Mouse (Mus musculus) limb, embryonic 12.5 days (tissue): ENCODE measurements around the gene Emc8. TPM values are rescaled to one million over a fixed set of nuclear protein-coding genes. Genes with fewer than 3 reads are reported as not detected.

ENCODE experiments used
- ATAC-seq: fragments of 200-750 bp; cut with Nextera tagmentation; 2 replicates; pipeline ENCODE4 v1.8.0; 2017; ENCODE audit warnings: low read depth, moderate TSS enrichment; ENCODE audit not compliant: insufficient number of reproducible peaks, insufficient read depth, low FRiP score, low TSS enrichment
- H3K27ac ChIP-seq: fragments of 300-500 bp; sonication (generic); 2 replicates; pipeline ENCODE4 v1.5.1; 2016; ENCODE audit warnings: mild to moderate bottlenecking, moderate library complexity
- H3K27me3 ChIP-seq: fragments of 300-500 bp; sonication (generic); 2 replicates; pipeline ENCODE4 v1.6.1; 2016; ENCODE audit warnings: mild to moderate bottlenecking, moderate library complexity
- H3K36me3 ChIP-seq: fragments of 300-500 bp; sonication (generic); 2 replicates; pipeline ENCODE4 v1.6.1; 2016; ENCODE audit warnings: mild to moderate bottlenecking, moderate library complexity
- H3K4me1 ChIP-seq: fragments of 300-500 bp; sonication (generic); replicated peaks from 2 replicates; pipeline ENCODE4 v1.6.1; 2016
- H3K4me2 ChIP-seq: fragments of 300-500 bp; sonication (generic); 2 replicates; pipeline ENCODE4 v1.6.1; 2016; ENCODE audit warnings: mild to moderate bottlenecking, moderate library complexity
- H3K4me3 ChIP-seq: fragments of 300-500 bp; sonication (generic); replicated peaks from 2 replicates; pipeline ENCODE4 v1.5.1; 2016; ENCODE audit warnings: mild to moderate bottlenecking
- H3K9ac ChIP-seq: fragments of 300-500 bp; sonication (generic); replicated peaks from 2 replicates; pipeline ENCODE4 v1.6.1; 2016; ENCODE audit warnings: mild to moderate bottlenecking, moderate library complexity
- H3K9me3 ChIP-seq: fragments of 300-500 bp; sonication (generic); 2 replicates; pipeline ENCODE4 v1.6.1; 2016; ENCODE audit warnings: mild to moderate bottlenecking, moderate library complexity
- WGBS: fragments of 180-500 bp; shearing (Covaris S2); methylation state at CpG from one replicate; pipeline ENCODE4 v1.1.7; 2016; 5-methylcytosine and 5-hydroxymethylcytosine counted together
- polyA plus RNA-seq: library from polyadenylated mRNA; unstranded; fragments of >200 nt; fragmentation: Nextera tagmentation; extraction: Ambion mirVana; gene quantifications from 2 replicates; pipeline ENCODE4 v1.2.1, GENCODE M21; 2016

Emc8 gene
- polyA plus RNA-seq, 1 experiment from 2014 or later = 294 TPM

GRCm38 (mm10) chr8:120634329-120634839, 34.0 kb downstream of the Emc8 start:
- Histone ChIP-seq H3K9ac (peak overlapping the region; percentile 80), H3K4me3 (peak overlapping the region; percentile 74), H3K4me1 (peaks cover 26% of the 10 kb centered on the region), H3K27me3 (peaks cover 38% of the 10 kb centered on the region), H3K4me2 (peak overlapping the region; percentile 99), H3K27ac (no peak overlapping the region), H3K36me3 (no peaks in the 10 kb centered on the region; the same call in 1 of the 2 replicates), H3K9me3 (peaks cover 7% of the 10 kb centered on the region)
- WGBS = 2% methylated on average over 40 of the region's 42 CpGs
- no peak; the same call in 1 of the 2 replicates for ATAC-seq

GRCm38 (mm10) chr8:120633665-120634271, 34.6 kb downstream of the Emc8 start:
- WGBS = under 1% methylated on average over 43 of the region's 44 CpGs

GRCm38 (mm10) chr8:120632969-120633664, 35.3 kb downstream of the Emc8 start:
- Histone ChIP-seq H3K27ac (no peak overlapping the region), H3K36me3 (no peaks in the 10 kb centered on the region; the same call in 1 of the 2 replicates), H3K4me1 (peaks cover 26% of the 10 kb centered on the region), H3K4me3 (peak overlapping the region; percentile 74), H3K9me3 (peaks cover 7% of the 10 kb centered on the region), H3K9ac (peak overlapping the region; percentile 80; the same call in 1 of the 2 replicates), H3K4me2 (peak overlapping the region; percentile 99), H3K27me3 (peaks cover 38% of the 10 kb centered on the region)
- ATAC-seq = no peak
- WGBS = 33% methylated on average over 17 of the region's 17 CpGs

More at GRCm38 (mm10) chr8:120633665-120634271, 34.6 kb downstream of the Emc8 start:
- peak overlapping the region; percentile 99 for H3K4me2 ChIP-seq
- peak overlapping the region; percentile 74 for H3K4me3 ChIP-seq
- peak overlapping the region; percentile 80 for H3K9ac ChIP-seq
- no peaks in the 10 kb centered on the region; the same call in 1 of the 2 replicates for H3K36me3 ChIP-seq
- peaks cover 7% of the 10 kb centered on the region for H3K9me3 ChIP-seq
- H3K4me1 ChIP-seq = peaks cover 26% of the 10 kb centered on the region
- no peak overlapping the region for H3K27ac ChIP-seq
- peaks cover 38% of the 10 kb centered on the region for H3K27me3 ChIP-seq
- peak; percentile 35; the same call in 1 of the 2 replicates for ATAC-seq

GRCm38 (mm10) chr8:120631441-120632375, 36.7 kb downstream of the Emc8 start:
- peaks cover 26% of the 10 kb centered on the region for H3K4me1 ChIP-seq
- WGBS = 80% methylated on average over 21 of the region's 21 CpGs
- H3K27me3 ChIP-seq = peaks cover 38% of the 10 kb centered on the region
- no peak overlapping the region for H3K9ac ChIP-seq
- no peak overlapping the region for H3K27ac ChIP-seq
- no peaks in the 10 kb centered on the region; the same call in 1 of the 2 replicates for H3K36me3 ChIP-seq
- H3K9me3 ChIP-seq = peaks cover 7% of the 10 kb centered on the region
- H3K4me2 ChIP-seq = no peak overlapping the region
- no peak for ATAC-seq
- H3K4me3 ChIP-seq = no peak overlapping the region

DNA sequence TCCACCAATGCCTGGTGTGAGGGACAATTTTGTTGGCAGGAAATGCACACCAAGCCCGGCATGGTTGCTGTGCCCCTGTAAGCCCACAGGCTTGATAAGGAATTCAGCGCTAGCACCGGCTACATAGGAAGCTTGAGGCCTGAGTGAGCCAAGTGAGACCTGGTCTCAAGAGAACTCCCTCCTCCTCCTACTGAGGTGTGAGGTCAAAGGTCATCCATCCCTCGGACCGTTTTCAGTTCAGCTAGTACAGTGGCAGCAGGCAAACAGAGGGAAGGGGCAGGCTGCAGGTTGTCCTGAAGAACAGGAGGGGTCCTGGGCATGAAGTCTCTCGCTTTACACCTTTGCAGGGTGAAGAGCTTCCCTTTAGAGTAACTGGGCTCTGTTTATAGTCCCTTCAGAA, 37.5 kb downstream of the Emc8 start:
- Histone ChIP-seq H3K4me1 (peaks cover 26% of the 10 kb centered on the region), H3K36me3 (no peaks in the 10 kb centered on the region; the same call in 1 of the 2 replicates), H3K27ac (no peak overlapping the region), H3K4me3 (no peak overlapping the region), H3K27me3 (peaks cover 38% of the 10 kb centered on the region), H3K9me3 (peaks cover 7% of the 10 kb centered on the region), H3K4me2 (no peak overlapping the region), H3K9ac (no peak overlapping the region)
- WGBS = 36% methylated on average over 6 of the region's 6 CpGs
- ATAC-seq = no peak

DNA sequence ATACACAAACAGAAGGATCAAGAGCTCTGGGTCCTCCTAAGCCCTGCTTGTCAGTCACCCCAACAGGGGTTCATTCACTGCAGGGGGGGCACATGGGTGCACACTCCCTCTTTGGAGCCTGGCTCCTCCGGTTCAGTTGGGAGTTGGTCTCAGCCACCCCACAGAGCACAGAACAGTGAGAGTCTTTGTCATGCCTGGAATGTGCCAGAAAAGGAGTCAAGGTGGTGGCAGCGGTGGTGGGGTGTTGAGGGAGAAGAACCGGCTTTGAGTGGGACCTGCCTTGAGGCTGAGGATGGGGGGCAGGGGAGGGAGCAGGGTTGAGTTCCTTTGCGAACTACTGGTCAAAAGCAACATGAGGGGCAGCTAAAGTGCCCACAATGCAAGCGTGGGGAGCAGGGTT, 38.3 kb downstream of the Emc8 start:
- no peak overlapping the region for H3K4me3 ChIP-seq
- H3K4me2 ChIP-seq = no peak overlapping the region
- ATAC-seq = no peak
- peaks cover 33% of the 10 kb centered on the region for H3K27me3 ChIP-seq
- H3K4me1 ChIP-seq = peaks cover 26% of the 10 kb centered on the region
- H3K27ac ChIP-seq = no peak overlapping the region
- 55% methylated on average over 5 of the region's 5 CpGs for WGBS
- no peak overlapping the region for H3K9ac ChIP-seq
- peaks cover 7% of the 10 kb centered on the region for H3K9me3 ChIP-seq
- H3K36me3 ChIP-seq = no peaks in the 10 kb centered on the region; the same call in 1 of the 2 replicates

GRCm38 (mm10) chr8:120627298-120627697, 41.1 kb downstream of the Emc8 start:
- H3K4me1 ChIP-seq = peaks cover 14% of the 10 kb centered on the region; the same call in 1 of the 2 replicates
- H3K27ac ChIP-seq = no peak overlapping the region
- peaks cover 6% of the 10 kb centered on the region for H3K27me3 ChIP-seq
- no peak overlapping the region for H3K4me2 ChIP-seq
- no peaks in the 10 kb centered on the region for H3K36me3 ChIP-seq
- H3K9me3 ChIP-seq = peaks cover under 1% of the 10 kb centered on the region
- WGBS = 91% methylated on average over 5 of the region's 5 CpGs
- ATAC-seq = no peak
- H3K9ac ChIP-seq = no peak overlapping the region
- no peak overlapping the region for H3K4me3 ChIP-seq

DNA sequence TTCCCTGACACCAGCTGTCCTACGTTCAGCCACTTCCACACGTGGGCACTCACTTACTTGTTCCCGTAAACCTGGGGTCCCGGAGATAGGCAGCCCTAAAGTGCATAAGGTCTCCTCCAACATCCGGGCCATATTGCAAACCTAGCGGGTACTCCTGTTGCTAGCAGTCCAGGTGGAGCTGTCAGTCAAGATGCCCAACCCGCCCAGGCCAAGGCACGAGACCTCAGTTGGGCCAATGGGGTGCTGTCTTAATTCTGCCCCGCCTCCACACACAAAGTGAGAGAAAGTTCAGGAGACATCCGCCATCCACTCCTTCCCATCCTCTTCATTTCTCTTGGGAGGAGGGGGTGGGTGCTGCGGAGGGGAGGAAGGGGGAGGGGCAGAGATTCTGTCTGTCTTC, 41.9 kb downstream of the Emc8 start:
- WGBS = 57% methylated on average over 11 of the region's 11 CpGs
- Histone ChIP-seq H3K4me3 (no peak overlapping the region), H3K4me2 (no peak overlapping the region), H3K27ac (no peak overlapping the region), H3K4me1 (peaks cover 15% of the 10 kb centered on the region; the same call in 1 of the 2 replicates), H3K36me3 (no peaks in the 10 kb centered on the region), H3K9ac (no peak overlapping the region), H3K27me3 (peaks cover 6% of the 10 kb centered on the region; the same call in 1 of the 2 replicates), H3K9me3 (no peaks in the 10 kb centered on the region)
- no peak for ATAC-seq

DNA sequence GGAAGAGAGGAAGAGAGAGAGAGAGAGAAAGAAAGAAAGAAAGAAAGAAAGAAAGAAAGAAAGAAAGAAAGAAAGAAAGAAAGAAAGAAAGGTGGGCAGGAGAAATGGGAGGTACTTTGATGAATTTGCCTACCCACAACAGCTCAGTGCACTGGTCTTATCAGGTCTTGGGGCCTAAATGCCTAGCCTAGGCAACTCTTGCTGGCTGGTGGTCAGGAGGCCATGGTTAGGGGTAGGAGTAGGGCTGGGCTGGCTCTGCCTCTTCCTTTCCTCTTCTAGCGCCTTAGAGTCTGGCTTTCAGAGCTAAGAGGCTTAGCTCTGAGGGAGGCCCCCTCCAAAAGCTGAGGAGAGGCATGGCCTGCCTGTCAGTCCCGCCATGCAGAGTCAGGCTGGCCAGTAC, 44.8 kb downstream of the Emc8 start:
- H3K4me1 ChIP-seq = 0 out of 2 replicates have a peak, but pooled peaks cover 11% of the 10 kb centered on the region
- H3K36me3 ChIP-seq = no peaks in the 10 kb centered on the region
- ATAC-seq = no peak
- no peak overlapping the region for H3K4me2 ChIP-seq
- no peak overlapping the region for H3K9ac ChIP-seq
- H3K27me3 ChIP-seq = no peaks in the 10 kb centered on the region; the same call in 1 of the 2 replicates
- H3K9me3 ChIP-seq = no peaks in the 10 kb centered on the region
- WGBS = 26% methylated on average over 2 of the region's 2 CpGs
- H3K27ac ChIP-seq = no peak overlapping the region
- H3K4me3 ChIP-seq = no peak overlapping the region

DNA sequence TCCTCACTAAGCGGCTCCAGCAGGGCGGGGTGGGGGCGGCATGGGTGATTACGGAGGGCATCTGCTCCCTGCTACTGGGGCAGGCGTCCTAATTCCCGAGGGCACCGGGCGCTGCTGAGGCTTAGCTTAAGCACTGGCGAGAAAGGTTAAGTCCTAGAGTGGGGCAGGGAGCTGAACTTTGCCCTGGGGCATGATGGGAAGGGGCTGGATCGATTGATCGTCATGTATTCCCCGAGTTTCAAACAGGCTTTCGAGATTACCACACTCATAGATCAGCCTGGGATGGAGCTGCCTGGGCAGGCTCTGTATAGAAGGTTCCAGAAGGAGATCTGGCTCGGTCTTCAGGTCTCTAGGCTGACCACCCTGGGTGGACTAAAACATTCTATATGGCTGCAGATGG, 46.2 kb downstream of the Emc8 start:
- WGBS = 72% methylated on average over 14 of the region's 14 CpGs
- H3K27ac ChIP-seq = no peak overlapping the region
- H3K9me3 ChIP-seq = no peaks in the 10 kb centered on the region
- ATAC-seq = no peak
- H3K4me3 ChIP-seq = no peak overlapping the region
- H3K9ac ChIP-seq = no peak overlapping the region
- no peaks in the 10 kb centered on the region; the same call in 1 of the 2 replicates for H3K27me3 ChIP-seq
- no peak overlapping the region for H3K4me2 ChIP-seq
- H3K36me3 ChIP-seq = no peaks in the 10 kb centered on the region
- H3K4me1 ChIP-seq = peaks cover 14% of the 10 kb centered on the region
